Mouse (Mus musculus) urinary bladder, postnatal 36 days (tissue): ENCODE data around the gene Hsf4.

Source experiments
- DNase-seq, 2 experiments: peaks; one replicate each; pipeline ENCODE4 v3.0.0; 2022; ENCODE audit warnings: low spot score in 2 of 2, mixed read lengths in 1 of 2

The Hsf4 gene

GRCm38 (mm10) chr8:105304325-105305210, 35.0 kb downstream of the Hsf4 start:
- no peak for DNase-seq

DNA sequence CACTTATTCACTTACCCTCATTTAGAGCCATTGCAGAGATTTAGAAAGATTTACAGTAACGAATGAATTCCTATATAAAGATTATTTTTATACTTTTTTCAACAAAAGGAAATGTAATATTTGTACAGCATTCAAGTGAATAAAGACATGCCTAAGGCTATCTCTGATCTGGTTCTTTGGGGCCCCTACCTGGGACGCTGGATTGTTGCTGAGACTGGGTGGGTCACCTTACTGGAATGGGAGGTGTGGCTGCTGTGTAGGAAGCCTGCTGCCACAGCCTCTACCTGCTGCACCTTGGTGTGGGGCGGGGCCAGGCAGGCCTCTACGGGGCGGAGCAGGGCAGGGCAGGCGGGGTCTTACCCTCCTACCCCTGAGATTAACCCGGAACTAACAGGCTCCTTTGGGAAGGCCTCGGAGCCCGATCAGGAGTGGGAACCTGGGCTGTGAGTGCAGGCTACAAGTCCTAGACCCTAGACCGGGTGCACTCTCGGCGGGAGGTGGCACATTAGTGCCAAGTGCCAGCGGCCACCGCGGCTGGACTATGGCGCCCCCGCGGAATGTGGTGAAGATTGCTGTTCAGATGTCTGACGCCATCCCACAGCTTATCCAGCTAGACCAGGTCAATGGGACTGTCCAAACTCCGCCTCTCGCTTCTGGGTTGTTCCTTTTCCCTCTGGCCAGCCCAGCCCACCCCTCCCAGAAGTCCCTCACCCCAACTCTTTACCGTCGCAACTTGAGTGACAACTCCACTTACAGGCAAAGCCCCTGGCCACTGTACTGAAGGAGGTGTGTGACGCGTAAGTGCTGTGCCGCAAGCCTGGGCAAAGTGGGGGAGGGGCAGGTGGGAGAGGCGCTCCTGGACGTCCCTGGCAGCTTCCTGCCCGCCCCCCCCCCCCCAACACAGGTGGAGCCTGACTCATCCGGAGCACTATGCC, 35.9 kb downstream of the Hsf4 start, which contains the start of gene Elmo3:
Elmo3 (plus strand) TSS at position 391 of the 935 bp plus-strand sequence.
- DNase-seq: peak; percentile 80 to 84

GRCm38 (mm10) chr8:105306146-105306691, 36.6 kb downstream of the Hsf4 start:
- DNase-seq: no peak

DNA sequence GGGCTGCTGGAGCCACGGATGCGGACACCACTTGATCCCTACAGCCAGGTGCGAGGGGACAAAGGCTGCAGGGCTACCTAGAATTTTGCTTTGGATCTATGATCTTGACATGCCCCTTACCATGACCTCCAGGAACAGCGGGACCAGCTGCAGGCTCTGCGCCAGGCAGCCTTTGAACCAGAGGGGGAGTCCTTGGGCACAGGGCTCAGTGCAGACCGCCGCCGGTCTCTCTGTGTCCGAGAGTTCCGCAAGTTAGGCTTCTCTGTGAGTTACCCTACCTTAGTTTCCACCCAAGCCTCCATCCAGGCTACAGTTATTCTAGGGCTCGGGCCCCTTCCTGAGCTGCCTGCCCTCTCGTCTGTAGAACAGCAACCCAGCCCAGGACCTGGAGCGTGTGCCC, 38.1 kb downstream of the Hsf4 start:
- DNase-seq: no peak

- DNase-seq: no peak
These were observed 38.8 kb downstream of the Hsf4 start for GRCm38 (mm10) chr8:105308428-105308827.

DNA sequence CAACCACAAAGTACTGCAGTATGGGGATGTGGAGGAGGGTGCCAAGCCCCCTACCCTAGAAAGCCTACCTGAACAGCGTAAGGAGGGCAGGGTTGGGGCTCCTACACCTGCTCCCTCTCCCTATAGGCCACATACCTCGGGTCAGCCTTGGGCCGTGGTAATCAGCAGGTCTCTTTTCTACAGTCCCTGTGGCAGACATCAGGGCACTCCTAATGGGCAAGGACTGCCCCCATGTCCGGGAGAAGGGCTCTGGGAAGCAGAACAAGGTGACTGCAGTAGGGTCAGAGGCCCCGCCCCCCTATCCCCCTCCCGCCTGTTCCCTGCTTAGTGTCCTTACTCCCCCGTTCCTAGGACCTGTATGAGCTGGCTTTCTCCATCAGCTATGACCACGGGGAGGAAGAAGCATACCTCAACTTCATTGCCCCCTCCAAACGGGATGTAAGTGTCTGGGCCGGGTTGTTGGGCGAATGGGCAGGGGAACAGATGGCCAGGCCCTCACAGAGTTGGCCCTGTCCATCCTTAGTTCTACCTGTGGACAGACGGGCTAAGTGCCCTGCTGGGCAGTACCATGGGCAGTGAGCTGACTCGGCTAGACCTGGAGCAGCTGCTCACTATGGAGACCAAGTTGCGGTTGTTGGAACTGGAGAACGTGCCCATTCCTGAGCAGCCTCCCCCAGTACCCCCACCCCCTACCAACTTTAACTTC, 39.7 kb downstream of the Hsf4 start:
- DNase-seq: no peak

DNA sequence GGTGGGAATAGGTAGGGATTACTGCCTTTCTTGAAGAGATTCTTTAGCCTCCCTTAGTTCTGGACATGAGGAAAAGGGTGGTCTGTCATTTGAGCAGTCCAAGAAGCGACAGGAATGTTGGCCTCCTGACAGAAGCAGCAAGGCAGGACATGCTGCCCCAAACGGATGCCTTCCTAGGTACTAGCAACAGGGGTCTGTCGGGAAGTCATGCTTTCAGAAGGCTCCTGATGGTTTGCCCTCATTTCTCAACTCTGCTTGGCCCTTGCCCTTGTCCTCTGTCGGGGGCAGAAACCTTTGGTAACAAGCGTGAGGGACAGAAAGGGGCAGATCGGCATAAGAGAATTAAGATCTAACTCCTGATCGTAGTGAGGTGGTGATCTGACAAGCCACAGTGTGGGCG, 40.5 kb downstream of the Hsf4 start:
- DNase-seq: no peak

DNA sequence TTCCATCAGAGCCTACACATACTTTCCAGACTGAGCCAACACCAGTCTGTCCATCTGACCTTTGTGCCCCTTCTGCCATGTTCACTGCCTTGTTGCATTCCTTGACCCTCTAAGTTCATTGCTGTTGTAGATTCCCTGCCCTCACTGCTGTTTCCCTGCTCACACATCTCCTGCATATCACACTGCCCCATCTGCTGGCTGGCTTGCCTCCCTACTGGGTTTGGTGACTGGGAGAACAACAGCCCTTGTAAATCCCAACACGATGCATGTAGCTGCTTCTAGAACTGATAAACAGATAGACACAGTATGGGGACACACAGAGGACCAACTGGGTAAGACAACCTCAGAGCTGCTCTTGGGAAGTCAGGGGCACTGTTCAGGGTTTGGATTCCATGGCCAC, 42.1 kb downstream of the Hsf4 start:
- DNase-seq: no peak

- no peak for DNase-seq
These were observed 43.4 kb downstream of the Hsf4 start for GRCm38 (mm10) chr8:105312891-105313481.

DNA sequence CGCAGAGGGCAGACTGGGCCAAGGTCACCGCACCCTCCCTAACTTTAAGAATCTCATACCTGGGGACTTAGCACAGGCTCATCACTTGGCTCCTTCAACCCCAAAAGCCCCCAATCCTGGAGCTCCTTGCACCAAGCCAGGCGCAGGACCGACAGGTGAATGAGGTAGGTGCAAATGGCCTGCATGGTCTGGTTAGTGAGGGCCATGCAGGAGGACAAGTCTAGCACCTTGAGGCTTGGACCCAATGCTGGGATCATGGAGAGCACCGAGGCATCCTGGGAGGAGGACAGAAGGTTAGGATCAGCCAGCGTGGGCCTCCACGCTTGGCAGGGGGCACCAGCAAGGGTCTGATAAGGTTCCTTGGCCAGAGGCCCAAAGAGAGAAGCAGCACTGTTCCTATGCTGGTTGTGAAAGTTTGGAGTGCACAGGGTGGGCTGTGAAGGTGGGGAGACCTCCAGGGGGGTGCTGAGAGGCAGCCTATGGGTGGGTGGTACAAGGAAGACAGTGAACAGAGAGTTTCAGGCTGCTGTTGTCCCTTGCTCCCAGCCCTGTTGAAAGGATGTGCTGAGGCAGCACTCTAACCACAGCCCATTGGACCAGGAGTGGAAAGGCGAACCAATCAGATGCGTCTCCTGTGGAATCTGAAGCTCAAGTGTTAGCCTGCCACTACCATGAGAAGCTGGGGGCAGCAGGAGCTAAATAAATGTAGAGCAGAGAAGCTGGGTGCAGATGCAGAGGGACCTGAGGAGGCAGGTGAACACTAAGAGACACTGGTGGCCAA, 44.2 kb downstream of the Hsf4 start:
- DNase-seq: no peak

DNA sequence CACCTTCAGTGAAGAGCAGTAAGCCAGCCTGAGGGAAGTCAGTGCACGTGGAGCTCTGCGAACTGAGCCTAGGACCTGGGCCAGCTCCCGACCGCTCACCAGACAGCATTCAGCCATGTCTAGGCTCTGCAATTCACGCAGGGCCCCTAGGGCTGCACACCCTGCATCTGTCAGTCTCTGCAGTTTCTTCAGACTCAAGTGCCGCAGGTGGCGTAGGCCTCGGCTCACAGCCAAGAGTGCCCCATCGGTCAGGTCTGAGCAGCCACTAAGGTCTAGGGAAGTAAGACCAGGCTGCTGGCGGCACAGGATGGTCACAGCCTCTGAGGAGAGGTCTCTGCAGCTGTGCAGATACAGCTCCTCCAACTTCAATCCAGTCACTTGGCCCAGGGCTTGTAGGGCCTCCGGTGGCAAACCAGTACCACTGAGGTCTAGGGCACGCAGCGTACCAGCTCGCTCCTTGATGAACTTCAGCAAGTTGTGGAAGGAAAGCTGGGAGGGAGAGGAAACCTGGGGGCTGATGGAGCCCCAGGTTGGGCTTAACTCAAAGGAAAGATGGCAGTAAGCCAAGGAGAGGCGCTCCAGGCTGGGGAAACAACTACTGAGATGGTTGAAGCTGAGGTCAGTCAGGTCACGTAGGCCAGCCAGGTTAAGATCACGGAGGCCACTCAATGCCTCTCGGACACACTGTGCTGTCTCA, 45.6 kb downstream of the Hsf4 start:
- no peak for DNase-seq

DNA sequence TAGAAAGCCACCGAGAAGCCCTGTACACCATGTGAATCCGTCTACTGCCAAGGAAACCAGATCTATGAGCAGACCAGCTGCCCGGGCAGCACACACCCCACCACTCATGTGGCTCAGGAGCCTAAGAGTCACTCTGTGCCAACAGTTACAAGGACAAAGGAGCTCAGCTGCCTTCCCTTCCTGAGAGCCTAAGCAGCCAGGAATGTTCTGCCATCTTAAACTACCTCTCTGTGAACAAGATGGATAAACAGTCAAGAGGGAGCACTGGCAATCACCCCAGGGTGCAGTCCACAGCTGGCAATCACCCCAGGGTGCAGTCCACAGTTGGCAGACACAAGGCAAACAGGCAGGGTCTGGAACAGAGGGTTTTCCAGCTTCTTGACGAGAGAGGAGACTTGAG, 48.3 kb downstream of the Hsf4 start:
- DNase-seq: no peak

DNA sequence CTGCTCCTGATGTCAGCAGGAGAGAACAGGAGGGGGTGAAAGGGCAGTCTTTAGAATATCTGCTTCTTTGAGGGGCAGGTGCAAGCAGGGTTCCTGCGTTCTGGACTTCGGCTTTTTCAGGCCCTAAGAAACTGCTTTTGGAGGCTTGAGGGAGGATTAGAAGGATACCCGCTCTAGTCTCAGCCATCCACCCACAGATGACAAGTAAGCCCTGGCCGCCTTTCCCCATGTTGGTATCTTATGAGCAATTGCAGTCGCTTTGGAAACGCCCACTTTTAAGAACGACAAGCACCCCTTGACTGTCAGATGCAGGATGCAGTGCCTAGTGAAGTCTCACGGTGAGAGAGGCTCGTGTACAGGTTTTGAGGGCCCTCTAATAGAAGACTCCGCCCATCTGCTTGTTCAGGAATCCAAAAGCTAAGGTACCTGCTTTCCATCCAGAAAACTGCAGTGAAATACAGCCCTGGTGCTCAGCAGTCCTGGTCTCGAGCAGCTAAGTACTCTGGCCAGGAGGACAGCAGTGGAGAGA, 49.1 kb downstream of the Hsf4 start:
- DNase-seq: no peak

DNA sequence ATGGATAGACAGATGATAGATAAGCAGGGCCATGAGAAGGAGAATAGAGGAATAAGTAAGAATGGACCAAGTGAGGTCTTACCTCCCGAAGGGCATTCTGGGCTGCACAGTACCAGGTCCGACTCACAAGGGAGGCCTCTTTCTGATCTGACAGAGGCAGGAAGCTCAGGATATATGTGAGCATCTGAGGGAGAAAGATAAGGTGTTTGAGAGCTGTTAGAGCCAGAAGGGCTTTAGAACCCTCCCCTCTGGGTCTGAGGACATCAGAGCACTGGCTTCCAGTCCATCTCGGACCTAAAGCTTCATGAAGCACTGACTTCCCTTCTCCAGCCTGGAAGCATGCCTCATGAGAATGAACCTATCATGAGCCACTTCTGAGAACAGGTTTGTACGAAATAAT, 53.6 kb downstream of the Hsf4 start:
- no peak for DNase-seq
